Mouse (Mus musculus) frontal cortex, postnatal 14 days (tissue): ENCODE measurements at regions not wholly inside any gene's neighbourhood (a gene's known extent, or its start where the extent isn't known, plus 50 kb on each side); places are given as distances from the start of the nearest gene placed in this dataset.

Source experiments
- DNase-seq, 2 experiments: peaks; one replicate each; pipeline ENCODE4 v3.0.0; 2022; ENCODE audit warnings: low spot score in 2 of 2

DNA sequence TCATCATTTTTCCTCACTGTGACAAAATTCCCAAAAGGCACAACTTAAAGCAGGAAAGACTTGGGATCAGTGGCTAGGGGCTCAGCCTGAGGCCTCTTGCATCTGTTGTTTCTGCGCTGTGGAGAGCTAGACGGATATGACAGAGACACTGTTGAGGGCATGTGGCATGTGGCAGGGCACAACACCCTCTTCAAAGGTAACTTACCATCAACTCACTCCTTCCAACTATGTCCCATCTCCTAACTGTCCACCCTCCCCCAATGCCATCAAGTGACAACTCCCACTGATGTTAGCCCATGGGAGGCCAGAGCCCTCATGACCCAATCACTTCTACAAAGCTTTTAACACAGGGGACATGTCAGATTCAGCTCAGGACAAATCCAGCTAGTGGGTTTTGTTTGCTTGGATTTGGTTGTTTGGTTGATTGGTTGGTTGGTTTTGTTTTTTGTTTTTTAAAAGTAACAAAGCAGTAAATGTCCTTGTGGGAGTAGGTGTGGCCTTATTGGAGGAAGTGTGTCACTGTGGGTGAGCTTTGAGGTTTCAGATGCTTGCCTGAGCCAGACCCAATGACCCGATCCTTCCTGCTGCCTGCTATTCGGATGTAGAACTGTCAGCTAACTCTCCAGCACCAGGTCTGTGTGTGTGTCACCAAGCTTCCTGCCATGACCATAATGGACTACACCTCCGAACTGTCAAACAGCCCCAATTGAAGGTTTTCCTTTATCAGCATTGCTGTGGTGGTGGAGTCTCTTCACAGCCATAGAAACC, 53.2 kb upstream of the Lef1 start:
- no peak for DNase-seq

DNA sequence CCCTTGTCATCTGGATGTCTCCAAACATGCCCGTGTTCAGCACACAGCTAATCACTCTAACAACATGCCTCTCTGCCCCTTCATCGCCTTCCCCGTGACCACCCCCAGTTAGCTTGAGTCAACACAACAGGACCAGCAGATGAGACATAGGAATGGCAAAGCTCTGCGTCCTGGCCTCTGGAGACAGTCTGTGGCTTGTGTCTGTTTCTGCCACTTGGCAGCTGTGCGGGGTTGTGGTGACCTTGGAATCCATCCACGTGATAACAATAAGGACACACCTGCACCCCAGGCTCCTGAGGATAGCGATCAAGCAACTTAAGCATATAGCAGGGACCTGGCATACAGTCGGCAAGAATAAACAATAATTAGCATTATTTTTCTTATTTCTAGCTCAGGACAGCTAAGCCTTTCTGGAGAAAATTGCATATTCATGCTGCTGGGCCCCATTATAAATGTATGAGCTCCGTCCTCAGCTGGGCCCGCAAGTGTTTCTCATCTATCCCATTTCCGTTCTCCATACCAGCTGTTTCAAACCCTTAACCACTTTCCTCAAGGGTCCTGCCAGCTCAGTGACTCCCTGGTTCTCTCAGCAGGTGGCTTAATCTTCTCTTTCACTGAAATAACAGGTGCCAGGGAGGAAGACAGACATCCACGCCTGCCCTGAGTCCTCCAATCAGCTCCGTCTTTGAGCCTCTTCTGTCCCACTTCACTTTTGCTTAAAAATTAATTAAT, 55.9 kb upstream of the Lef1 start:
- DNase-seq: no peak

DNA sequence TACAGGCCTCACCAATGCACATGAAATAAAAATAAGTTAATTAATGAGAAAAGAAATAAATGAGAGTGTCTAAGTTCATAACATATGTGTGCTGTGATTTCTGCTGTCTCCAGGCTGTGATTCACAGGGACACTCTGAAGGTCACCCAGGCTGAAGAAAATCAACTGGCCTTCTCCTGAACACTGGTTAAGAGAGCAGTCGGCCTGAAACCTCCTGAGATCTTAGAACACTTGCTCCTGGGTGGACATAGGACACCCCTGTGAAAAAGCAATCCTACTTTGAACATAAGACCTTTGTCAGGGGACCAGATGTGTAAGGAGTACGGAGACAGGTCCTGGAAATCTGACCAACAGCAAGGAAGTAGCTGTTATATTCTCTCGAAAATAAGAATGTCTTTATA, 62.6 kb upstream of the Lef1 start:
- no peak for DNase-seq

DNA sequence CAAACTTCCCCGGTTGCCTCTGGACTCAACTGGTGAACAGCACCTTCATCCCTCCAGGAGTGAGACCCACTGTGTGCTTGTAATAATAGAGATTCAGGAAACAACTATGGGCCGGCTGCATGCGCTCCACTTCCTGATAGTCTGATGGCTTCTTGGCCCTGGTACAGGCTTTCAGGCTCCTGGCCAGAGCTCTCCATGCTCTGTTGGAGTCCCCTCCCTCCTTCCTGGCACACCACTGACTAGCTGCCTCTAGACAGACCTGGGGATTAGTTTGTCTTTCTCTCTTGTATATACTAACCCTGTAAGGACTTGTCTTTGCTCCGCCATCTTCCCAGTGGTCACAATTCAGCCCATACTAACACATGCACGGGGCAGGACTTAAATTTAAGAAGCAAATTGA, 63.9 kb upstream of the Lef1 start:
- DNase-seq: no peak

DNA sequence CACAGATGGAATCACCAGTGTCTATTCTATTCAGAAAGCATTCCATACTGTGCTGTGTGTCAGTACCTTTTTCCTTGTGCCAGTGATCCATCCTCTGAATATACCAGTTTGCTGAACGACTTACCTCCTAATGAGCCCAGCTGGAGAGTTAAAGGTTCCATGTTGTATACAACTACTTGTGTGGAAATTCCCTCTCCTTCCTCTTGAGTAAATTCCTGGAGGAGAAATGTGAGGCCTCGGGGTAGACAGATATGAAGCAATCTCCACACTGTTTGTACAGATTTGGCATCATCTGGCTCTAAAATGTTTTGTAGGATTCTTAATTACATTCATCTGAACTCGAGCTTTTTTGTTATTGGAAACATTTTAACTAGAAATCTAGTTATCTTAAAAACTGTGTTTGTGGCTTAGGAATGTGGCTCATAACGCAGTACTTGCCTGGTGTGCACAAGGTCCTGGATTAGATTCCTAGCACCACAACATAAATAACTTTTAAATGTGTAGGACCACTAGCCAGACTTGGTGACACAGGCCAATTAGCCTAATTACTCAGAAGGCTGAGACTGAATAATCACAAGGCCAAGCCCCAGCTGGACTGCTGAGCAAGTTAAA, 70.0 kb upstream of the Lef1 start:
- DNase-seq: no peak

DNA sequence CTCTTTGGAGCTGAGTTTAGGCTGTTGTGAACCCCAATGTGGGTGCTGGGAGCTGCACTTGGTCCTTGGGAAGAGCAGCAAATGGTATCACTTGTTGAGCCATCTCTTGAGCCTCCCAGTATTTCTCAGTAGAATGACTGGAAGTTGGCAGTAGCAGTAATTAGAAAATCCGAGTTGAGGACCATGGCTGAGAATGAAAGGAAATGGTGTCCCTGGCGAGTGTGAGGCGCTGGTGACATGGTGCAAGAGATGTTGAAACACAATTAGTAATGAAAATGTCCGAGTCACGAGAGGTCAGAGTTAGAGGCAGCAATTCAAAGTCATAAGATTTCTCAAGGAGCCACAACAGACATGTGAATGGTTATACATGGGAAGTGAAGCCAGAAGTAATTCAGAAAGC, 73.2 kb upstream of the Lef1 start:
- DNase-seq: no peak

DNA sequence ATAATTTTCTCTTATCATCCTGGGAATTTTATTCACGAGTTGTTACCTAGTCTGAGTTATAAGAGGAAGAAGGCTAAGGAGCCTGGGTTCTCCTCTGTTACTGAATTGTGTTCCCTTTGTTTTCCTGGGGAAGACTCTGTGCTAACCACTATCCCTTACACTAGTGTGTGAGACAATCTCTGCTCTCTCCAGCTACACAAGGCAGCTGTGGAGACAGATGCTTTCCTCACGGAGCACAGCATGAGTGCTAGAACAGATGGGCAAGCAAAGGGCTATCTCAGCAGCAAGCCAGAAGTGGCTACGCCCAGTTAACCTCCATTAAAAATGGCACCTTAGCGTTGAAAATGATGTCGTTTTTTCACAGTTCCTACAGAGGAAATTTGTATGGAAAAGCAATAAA, 75.5 kb upstream of the Lef1 start:
- DNase-seq: no peak

DNA sequence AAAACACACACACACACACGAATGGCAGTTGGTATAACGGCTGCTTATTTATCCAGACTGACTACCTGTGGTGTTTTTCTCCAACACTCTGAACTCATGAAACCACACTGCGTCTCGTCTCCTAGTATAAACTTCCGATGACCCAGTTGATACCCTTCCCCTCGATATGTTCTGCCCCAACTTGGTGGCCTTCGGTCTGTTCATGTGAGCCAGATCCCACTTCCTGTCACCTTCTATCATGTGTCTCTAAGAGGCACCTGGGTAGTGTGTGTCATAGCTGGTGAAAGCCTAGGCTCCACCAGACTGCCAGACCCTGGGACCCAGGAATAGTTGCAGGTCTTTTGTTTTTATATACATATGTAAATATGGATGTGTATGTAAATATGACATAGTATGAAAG, 83.9 kb upstream of the Lef1 start:
- no peak for DNase-seq

DNA sequence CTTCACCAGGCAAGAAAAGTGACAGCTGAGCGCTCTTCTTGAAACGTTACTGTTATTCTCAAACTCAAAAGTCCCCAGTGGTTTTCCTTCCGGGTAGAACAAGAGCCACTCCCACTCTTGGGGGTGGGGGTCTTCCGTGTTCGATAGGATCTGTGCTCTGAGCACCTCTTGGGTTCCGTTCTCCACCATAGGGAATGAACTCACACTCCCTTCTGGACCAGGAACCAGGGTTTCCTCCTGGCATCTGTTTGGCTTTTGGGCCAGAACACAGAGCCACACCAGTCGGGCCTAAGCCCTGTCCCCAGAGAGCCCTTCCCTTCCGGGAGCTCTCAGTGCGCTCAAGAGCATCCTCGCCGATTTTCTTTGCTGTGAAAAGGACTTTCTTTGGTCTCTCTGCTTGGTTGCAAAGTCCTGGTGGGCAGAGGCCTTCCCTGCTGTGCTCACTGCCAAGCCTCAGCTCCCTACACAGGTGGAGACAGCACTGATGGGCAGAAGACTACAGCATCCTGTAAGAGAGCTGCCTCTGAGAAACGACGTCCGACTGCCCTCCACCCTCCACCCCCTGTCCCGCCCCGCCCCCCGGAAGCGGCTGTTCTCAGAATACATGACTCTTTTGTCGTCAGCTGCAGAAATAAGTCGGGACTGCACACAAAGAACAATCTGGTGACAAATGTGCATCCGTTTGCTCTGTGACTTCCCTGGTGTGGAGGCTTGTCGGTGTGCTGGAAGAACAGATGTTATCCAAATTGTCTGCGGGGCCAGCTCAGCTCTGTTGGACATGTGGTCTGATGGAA, 90.9 kb upstream of the Lef1 start:
- DNase-seq: no peak

DNA sequence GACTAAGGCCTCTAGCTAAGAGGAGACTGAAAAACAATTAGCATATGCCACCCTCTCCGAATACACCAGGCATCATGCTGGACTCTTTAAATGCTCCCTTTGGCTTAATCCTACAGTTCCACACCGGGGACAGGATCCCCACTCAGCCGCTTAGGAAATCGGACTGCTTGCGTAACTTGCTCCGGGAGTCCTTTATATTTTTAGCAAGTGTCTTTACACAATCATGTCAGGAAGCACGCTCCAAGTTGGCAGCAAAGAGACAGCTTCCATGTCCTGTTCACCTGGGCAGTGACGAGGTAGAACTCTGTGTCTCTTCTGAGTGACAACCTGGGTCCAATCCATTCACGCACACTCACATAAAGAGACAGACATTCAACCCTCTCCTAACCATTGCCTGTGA, 92.4 kb upstream of the Lef1 start:
- DNase-seq: no peak

DNA sequence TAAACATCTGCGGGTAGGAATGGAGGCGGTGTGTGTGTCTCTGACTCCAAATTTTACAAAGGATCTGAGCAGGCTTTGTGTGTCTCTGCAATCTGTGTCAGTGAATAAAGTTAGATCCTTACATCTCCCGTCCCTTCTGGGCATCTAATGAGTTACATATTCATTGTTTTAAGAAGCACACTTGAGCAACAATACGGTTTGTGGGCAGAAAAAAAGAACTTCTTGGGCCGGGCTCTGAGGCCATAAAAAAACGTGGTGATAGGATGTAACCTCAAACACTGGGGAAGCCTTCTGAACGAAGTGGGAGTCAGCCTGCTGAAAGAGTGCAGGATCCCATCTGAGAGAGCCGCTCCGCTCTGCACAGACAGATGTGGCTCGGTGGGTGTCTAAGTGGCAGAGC, 94.2 kb upstream of the Lef1 start:
- no peak for DNase-seq

DNA sequence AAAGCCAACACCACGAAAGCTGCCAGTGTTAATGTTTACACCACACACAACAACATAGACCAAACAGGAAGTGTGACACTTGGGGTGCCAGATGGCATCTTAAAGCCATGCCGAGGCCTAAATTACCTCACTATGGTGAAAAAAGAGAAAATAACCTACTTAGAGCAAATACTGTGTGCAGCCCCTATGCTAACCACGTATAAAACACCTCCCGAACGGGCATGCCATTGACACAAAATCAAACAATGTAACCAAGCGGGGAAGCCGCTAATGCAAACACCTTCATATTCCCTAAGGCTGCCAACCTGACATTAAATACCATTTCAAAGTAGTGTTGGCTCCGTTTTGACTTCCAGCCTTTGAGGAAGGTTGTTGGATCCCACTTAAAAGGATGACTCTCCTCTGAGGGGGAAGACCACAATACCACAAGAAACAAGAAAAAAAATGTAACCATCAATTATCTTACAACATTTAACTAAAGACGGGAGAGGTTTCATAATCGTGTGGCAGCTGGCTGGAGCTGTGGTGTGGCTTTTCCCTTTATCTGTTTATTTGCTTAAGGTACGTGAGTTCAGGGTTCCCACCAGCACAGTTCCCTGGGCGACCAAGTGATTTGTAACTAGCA, 96.1 kb upstream of the Lef1 start:
- DNase-seq: no peak

DNA sequence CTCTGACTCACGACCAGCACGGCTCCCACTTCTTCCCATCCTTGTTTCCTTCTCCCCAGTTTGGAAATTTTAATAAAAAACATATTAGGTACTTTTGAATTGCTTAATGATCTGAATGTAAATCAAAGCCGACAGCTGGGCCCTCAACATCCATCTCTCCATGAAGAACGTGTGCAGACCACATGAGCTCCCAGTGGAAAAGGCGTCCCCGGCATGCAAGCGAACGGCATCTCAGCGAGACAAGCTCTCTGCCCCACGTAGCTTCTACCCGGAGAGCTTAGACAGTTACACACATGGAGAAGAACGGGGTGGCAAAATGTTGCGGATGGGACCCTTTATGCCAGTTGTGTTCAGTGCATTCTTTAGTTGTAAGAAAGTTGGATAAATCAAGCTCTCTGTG, 109.6 kb upstream of the Lef1 start:
- no peak for DNase-seq

DNA sequence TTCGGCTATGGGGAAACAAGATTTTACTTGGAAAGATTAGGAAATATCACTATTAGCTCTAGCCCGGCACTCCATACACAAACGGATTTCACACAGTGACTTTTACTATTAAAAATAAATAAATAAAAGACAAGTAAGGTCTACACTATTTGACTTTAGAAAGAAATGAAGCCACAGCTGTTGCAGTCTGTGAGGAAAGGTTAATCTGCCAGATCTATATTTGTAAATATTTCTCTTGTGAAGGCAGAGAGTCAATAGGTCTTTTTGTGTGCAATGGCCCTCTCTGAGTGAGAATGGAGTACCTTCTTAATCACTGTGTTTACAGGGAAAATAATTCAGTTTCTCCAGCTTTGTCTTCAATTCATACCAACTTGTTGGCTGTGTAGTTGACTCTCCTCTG, 110.0 kb upstream of the Lef1 start:
- DNase-seq: no peak

DNA sequence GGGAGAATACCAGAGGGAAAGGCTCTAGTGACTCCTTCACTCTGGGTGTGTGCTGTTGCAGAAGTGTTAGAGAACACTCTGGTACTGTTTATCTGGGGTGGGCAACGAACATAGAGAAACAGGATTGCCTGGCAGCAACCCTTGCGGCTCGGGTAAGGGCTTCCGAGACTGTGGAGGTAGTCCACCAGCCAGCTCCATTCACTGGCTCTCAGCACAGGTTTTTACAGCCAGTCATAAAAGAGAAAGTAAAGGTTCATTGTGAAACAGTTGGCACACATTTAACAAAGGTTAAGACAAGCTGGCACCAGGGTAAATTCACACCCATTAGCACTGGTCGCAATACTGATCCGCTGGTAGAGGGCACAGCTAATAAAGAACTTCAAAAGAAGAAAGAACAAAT, 110.5 kb upstream of the Lef1 start:
- no peak for DNase-seq

DNA sequence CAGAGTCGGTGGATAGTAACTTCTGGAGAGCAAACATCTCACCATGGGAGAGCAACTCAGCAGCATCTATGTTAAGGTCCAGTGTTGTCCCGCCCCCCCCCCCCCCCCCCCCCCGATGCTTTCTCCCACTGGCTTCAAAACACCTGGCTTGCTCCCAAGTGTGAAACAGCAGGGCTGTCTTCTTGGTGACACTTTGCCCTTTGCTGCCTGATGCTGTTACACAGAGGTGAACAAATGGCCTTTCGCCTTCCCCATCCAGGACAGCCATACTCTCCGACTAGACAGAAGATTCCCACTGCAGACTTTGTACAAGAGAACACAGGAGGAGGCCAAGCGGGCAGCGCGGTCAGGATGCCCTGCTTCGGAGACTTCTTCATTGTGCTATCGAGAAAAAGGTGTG, 111.8 kb upstream of the Lef1 start:
- no peak for DNase-seq

DNA sequence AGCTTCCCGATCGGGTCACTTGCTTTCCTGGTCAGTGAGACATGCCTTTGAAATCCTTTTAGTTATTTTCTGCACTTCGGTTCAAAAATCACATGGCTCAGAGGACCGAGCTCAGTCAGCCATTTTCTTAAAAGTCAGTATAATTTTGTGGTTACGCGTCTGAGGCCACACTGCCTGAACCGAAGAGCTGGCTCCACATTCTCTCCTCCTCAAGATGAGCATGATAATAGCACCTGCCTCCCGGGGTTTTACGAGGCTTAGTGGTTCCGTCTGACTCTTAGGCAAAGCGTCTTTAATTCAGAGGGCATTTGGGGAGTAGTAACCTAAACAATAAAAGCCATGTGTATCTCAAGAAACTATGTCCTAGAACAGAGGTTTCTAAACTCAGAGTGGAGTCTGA, 113.5 kb upstream of the Lef1 start:
- no peak for DNase-seq

DNA sequence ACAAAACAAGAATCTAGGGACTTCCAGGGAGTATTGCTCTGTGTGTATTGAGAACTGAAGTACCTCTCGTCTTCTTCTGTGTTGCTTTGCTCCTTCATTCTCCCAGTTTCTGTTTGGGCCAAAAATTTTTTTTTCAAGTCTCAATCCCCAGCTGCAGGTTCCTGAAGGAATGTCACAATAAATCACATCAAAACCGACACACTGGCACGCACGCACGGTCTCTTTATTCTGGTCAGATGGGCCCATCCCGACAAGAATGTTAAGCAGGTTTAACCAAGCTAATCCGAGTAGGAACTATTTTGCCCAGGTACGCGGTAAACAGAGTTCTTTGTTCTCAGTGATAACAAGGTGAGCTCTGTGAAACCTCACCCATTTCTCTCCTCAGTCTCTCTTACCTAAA, 118.3 kb upstream of the Lef1 start:
- DNase-seq: no peak

DNA sequence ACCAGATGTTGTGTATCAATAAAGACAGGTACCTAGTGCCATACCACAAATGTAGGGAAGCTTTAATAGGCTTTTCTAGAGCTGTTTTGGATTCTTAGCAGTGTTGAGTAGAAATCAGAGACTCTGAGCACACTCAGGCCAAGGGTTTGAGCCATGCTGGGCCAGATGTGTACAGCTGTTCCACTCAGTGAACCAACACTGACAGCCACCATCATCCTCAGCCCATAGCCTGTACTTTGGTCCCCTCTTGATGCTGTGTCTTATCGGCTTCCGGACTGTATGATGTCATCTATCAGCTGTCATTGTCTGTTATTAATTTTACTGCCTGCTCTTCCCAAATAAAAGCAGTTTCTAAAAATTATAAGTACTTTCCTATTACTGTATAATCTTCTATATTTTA, 123.6 kb upstream of the Lef1 start:
- no peak for DNase-seq

DNA sequence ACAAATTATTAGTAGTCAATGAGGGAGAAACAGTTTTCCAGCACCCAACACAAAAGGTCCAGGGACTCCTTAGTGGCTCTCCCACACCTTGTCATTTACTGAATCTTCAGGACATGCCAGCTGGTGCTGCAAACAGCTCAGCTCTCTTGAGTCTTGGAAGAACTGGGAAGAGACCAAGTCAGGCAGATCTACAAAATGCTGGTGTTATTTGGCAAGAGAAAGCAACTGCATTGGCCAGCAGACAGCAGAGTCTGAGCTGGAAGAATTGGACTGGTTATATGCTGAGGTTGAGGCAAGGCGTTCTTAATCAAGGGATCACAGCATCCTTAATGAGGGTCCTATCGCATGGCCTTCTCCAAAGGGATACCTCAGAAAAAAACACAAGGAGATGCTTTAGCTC, 124.2 kb upstream of the Lef1 start:
- DNase-seq: no peak

DNA sequence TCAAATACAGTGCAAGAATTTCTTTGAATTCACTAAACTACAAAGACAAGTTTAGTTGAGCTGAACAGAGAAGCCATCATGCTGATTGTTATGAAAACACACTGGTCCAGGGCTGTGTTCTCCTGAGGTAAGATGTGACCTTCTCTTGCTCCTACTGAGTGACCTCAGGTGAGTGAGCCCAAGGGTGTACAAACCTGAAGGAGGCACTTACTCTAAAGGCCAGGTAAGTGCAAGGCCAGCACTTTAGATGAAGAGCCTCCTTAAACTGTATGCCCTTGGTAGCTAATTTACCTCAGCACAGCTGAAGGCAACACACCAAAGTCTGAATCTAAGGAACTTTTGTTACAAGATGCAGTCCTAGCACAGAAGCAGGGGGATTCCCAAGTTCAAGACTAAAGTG, 128.7 kb upstream of the Lef1 start:
- no peak for DNase-seq
